Mouse (Mus musculus) lung, embryonic 15.5 days (tissue): Measurements from ENCODE around the gene Sept9. TPM values are rescaled to one million over a fixed set of nuclear protein-coding genes. Genes with fewer than 3 reads are reported as not detected.

Source experiments
- ATAC-seq: fragments of 200-750 bp; cut with Nextera tagmentation; 2 replicates; pipeline ENCODE4 v1.8.0; 2017; ENCODE audit warnings: moderate number of reproducible peaks, borderline replicate concordance; ENCODE audit not compliant: low FRiP score, low TSS enrichment; ENCODE audit errors: extremely low read depth
- H3K27ac ChIP-seq: fragments of 300-500 bp; sonication (generic); 2 replicates; pipeline ENCODE4 v1.5.1; 2015; ENCODE audit warnings: moderate library complexity, mild to moderate bottlenecking, inconsistent platforms
- H3K27me3 ChIP-seq: fragments of 300-500 bp; sonication (generic); 2 replicates; pipeline ENCODE4 v1.6.1; 2015; ENCODE audit warnings: inconsistent platforms
- H3K36me3 ChIP-seq: fragments of 300-500 bp; sonication (generic); 2 replicates; pipeline ENCODE4 v1.6.1; 2015; ENCODE audit warnings: inconsistent platforms
- H3K4me1 ChIP-seq: fragments of 300-500 bp; sonication (generic); 2 replicates; pipeline ENCODE4 v1.6.1; 2015; ENCODE audit warnings: inconsistent platforms
- H3K4me2 ChIP-seq: fragments of 300-500 bp; sonication (generic); 2 replicates; pipeline ENCODE4 v1.6.1; 2015; ENCODE audit warnings: inconsistent platforms, mild to moderate bottlenecking, moderate library complexity
- H3K4me3 ChIP-seq: fragments of 300-500 bp; sonication (generic); 2 replicates; pipeline ENCODE4 v1.5.1; 2015; ENCODE audit warnings: mild to moderate bottlenecking, inconsistent platforms
- H3K9ac ChIP-seq: fragments of 300-500 bp; sonication (generic); 2 replicates; pipeline ENCODE4 v1.6.1; 2015; ENCODE audit warnings: inconsistent platforms
- H3K9me3 ChIP-seq: fragments of 300-500 bp; sonication (generic); 2 replicates; pipeline ENCODE4 v1.6.1; 2016; ENCODE audit warnings: inconsistent platforms
- WGBS: fragments of 180-500 bp; shearing (Covaris S2); methylation state at CpG from one replicate; pipeline ENCODE4 v1.1.7; 2015; 5-methylcytosine and 5-hydroxymethylcytosine counted together
- polyA plus RNA-seq: library from polyadenylated mRNA; unstranded; fragments of >200 nt; fragmentation: Nextera tagmentation; extraction: Ambion mirVana; gene quantifications from 2 replicates; pipeline ENCODE4 v1.2.1, GENCODE M21; 2015

The Sept9 gene
- polyA plus RNA-seq, 1 experiment from 2014 or later = 145 TPM

- no peak overlapping the region for H3K9ac ChIP-seq
- no peak for ATAC-seq
These were observed 114.0 kb downstream of the Sept9 start for GRCm38 (mm10) chr11:117313446-117313845.

GRCm38 (mm10) chr11:117314026-117314425 lies 114.6 kb downstream of the Sept9 start:
- H3K27ac ChIP-seq = no peak overlapping the region
- H3K4me1 ChIP-seq = peaks cover 100% of the 10 kb centered on the region
- no peak for ATAC-seq
- no peaks in the 10 kb centered on the region for H3K36me3 ChIP-seq
- H3K4me3 ChIP-seq = no peak overlapping the region
- no peak overlapping the region for H3K4me2 ChIP-seq
- no peaks in the 10 kb centered on the region for H3K9me3 ChIP-seq
- H3K27me3 ChIP-seq = no peaks in the 10 kb centered on the region
- 77% methylated on average over 7 of the region's 7 CpGs for WGBS
- no peak overlapping the region for H3K9ac ChIP-seq

More at GRCm38 (mm10) chr11:117313446-117313845, 114.0 kb downstream of the Sept9 start:
- Histone ChIP-seq H3K36me3 (no peaks in the 10 kb centered on the region), H3K4me1 (peaks cover 100% of the 10 kb centered on the region), H3K4me2 (0 out of 2 replicates have a peak overlapping the region, but pooled peaks have one; percentile 32), H3K9me3 (no peaks in the 10 kb centered on the region), H3K27ac (peak overlapping the region; percentile 96), H3K4me3 (no peak overlapping the region), H3K27me3 (no peaks in the 10 kb centered on the region)
- 85% methylated on average over 7 of the region's 7 CpGs for WGBS

GRCm38 (mm10) chr11:117314520-117314919 lies 115.1 kb downstream of the Sept9 start:
- ATAC-seq = no peak
- Histone ChIP-seq H3K27ac (peak overlapping the region; percentile 89), H3K9ac (no peak overlapping the region), H3K4me2 (no peak overlapping the region), H3K9me3 (no peaks in the 10 kb centered on the region), H3K27me3 (no peaks in the 10 kb centered on the region), H3K36me3 (no peaks in the 10 kb centered on the region), H3K4me1 (peaks cover 100% of the 10 kb centered on the region), H3K4me3 (no peak overlapping the region)
- 86% methylated on average over 8 of the region's 8 CpGs for WGBS

GRCm38 (mm10) chr11:117315309-117315708 lies 115.8 kb downstream of the Sept9 start:
- WGBS = 41% methylated on average over 11 of the region's 11 CpGs
- ATAC-seq = peak; percentile 4; the same call in 1 of the 2 replicates
- no peaks in the 10 kb centered on the region for H3K9me3 ChIP-seq
- peak overlapping the region; percentile 89 for H3K27ac ChIP-seq
- H3K4me1 ChIP-seq = peaks cover 100% of the 10 kb centered on the region
- H3K27me3 ChIP-seq = no peaks in the 10 kb centered on the region
- H3K9ac ChIP-seq = no peak overlapping the region
- no peaks in the 10 kb centered on the region for H3K36me3 ChIP-seq
- no peak overlapping the region for H3K4me3 ChIP-seq
- H3K4me2 ChIP-seq = no peak overlapping the region

GRCm38 (mm10) chr11:117316441-117317331 lies 117.2 kb downstream of the Sept9 start:
- H3K9me3 ChIP-seq = no peaks in the 10 kb centered on the region
- ATAC-seq = no peak
- H3K27me3 ChIP-seq = no peaks in the 10 kb centered on the region
- WGBS = 32% methylated on average over 16 of the region's 16 CpGs
- 0 out of 2 replicates have a peak overlapping the region, but pooled peaks have one; percentile 10 for H3K4me3 ChIP-seq
- peak overlapping the region; percentile 95 for H3K27ac ChIP-seq
- H3K4me2 ChIP-seq = peak overlapping the region; percentile 44
- H3K4me1 ChIP-seq = peaks cover 92% of the 10 kb centered on the region
- no peaks in the 10 kb centered on the region for H3K36me3 ChIP-seq
- H3K9ac ChIP-seq = peak overlapping the region; percentile 18; the same call in 1 of the 2 replicates

GRCm38 (mm10) chr11:117317429-117318101 lies 118.1 kb downstream of the Sept9 start:
- no peaks in the 10 kb centered on the region for H3K27me3 ChIP-seq
- peak overlapping the region; percentile 95 for H3K27ac ChIP-seq
- no peaks in the 10 kb centered on the region for H3K36me3 ChIP-seq
- peaks cover 90% of the 10 kb centered on the region for H3K4me1 ChIP-seq
- peak overlapping the region; percentile 18; the same call in 1 of the 2 replicates for H3K9ac ChIP-seq
- peak overlapping the region; percentile 44 for H3K4me2 ChIP-seq
- peak; percentile 33 for ATAC-seq
- 20% methylated on average over 20 of the region's 20 CpGs for whole genome bisulfite sequencing
- H3K4me3 ChIP-seq = 0 out of 2 replicates have a peak overlapping the region, but pooled peaks have one; percentile 10
- H3K9me3 ChIP-seq = no peaks in the 10 kb centered on the region

- WGBS = 39% methylated on average over 3 of the region's 3 CpGs
- H3K9ac ChIP-seq = no peak overlapping the region
- H3K4me1 ChIP-seq = peaks cover 90% of the 10 kb centered on the region
- H3K36me3 ChIP-seq = no peaks in the 10 kb centered on the region
- H3K4me2 ChIP-seq = peak overlapping the region; percentile 44
- peak overlapping the region; percentile 95 for H3K27ac ChIP-seq
- H3K27me3 ChIP-seq = no peaks in the 10 kb centered on the region
- no peak for ATAC-seq
- H3K9me3 ChIP-seq = no peaks in the 10 kb centered on the region
- H3K4me3 ChIP-seq = no peak overlapping the region
These were observed 118.7 kb downstream of the Sept9 start for GRCm38 (mm10) chr11:117318202-117318601.

GRCm38 (mm10) chr11:117318731-117319542 lies 119.5 kb downstream of the Sept9 start:
- no peak for ATAC-seq
- H3K4me3 ChIP-seq = no peak overlapping the region
- peaks cover 90% of the 10 kb centered on the region for H3K4me1 ChIP-seq
- peak overlapping the region; percentile 95 for H3K27ac ChIP-seq
- H3K9me3 ChIP-seq = no peaks in the 10 kb centered on the region
- no peak overlapping the region for H3K9ac ChIP-seq
- H3K27me3 ChIP-seq = no peaks in the 10 kb centered on the region
- 32% methylated on average over 12 of the region's 12 CpGs for WGBS
- no peaks in the 10 kb centered on the region for H3K36me3 ChIP-seq
- H3K4me2 ChIP-seq = no peak overlapping the region

GRCm38 (mm10) chr11:117319543-117320335 lies 120.3 kb downstream of the Sept9 start:
- peak; percentile 40 for ATAC-seq
- Histone ChIP-seq H3K4me1 (peaks cover 90% of the 10 kb centered on the region), H3K27me3 (no peaks in the 10 kb centered on the region), H3K9me3 (no peaks in the 10 kb centered on the region), H3K36me3 (no peaks in the 10 kb centered on the region), H3K27ac (peak overlapping the region; percentile 95), H3K4me3 (no peak overlapping the region), H3K4me2 (peak overlapping the region; percentile 27), H3K9ac (no peak overlapping the region)
- WGBS = 19% methylated on average over 14 of the region's 15 CpGs

GRCm38 (mm10) chr11:117320482-117320881 lies 121.0 kb downstream of the Sept9 start:
- Histone ChIP-seq H3K4me2 (peak overlapping the region; percentile 27; the same call in 1 of the 2 replicates), H3K4me1 (peaks cover 90% of the 10 kb centered on the region), H3K9me3 (no peaks in the 10 kb centered on the region), H3K36me3 (no peaks in the 10 kb centered on the region), H3K4me3 (no peak overlapping the region), H3K27ac (peak overlapping the region; percentile 95), H3K9ac (no peak overlapping the region), H3K27me3 (no peaks in the 10 kb centered on the region)
- WGBS = 55% methylated on average over 3 of the region's 3 CpGs
- no peak for ATAC-seq
